Mouse (Mus musculus) embryonic fibroblast, embryonic 13.5 days (primary cell): Measurements from ENCODE around the gene Ss18l1. TPM values are rescaled to one million over a fixed set of nuclear protein-coding genes. Genes with fewer than 3 reads are reported as not detected.

Experiments
- H3K27ac ChIP-seq: 2 replicates; pipeline ENCODE4 v1.5.1; 2012; ENCODE audit warnings: low read length, control low read depth, inconsistent platforms; ENCODE audit not compliant: insufficient read depth
- H3K4me1 ChIP-seq: 2 replicates; pipeline ENCODE4 v1.6.1; 2011; ENCODE audit warnings: low read length; ENCODE audit not compliant: control insufficient read depth, insufficient read depth
- H3K4me3 ChIP-seq: 2 replicates; pipeline ENCODE4 v1.5.1; 2011; ENCODE audit warnings: mild to moderate bottlenecking, control low read depth, low read length; ENCODE audit not compliant: insufficient read depth
- CTCF ChIP-seq: IDR thresholded peaks from 2 replicates; pipeline ENCODE4 v1.5.1; 2011; ENCODE audit warnings: mild to moderate bottlenecking, control low read depth, low read length, moderate library complexity, borderline replicate concordance; ENCODE audit not compliant: insufficient read depth
- POLR2A ChIP-seq: IDR thresholded peaks from 2 replicates; pipeline ENCODE4 v1.6.1; 2011; ENCODE audit warnings: low read depth, mild to moderate bottlenecking, control low read depth, low read length, moderate library complexity
- polyA plus RNA-seq: library from polyadenylated mRNA; stranded (reverse); fragments of >200 nt; gene quantifications from 2 replicates; pipeline ENCODE4 v1.2.4, GENCODE M21; 2011; ENCODE audit warnings: low read depth; ENCODE audit not compliant: missing spikeins, insufficient read length

The Ss18l1 gene
- polyA plus RNA-seq, 1 experiment: 3.9 TPM

- Histone ChIP-seq H3K4me1 (no peaks in the 10 kb centered on the region), H3K4me3 (no peak overlapping the region), H3K27ac (no peak overlapping the region)
- no peak for TF ChIP-seq CTCF
- TF ChIP-seq POLR2A: no peak
Observed at GRCm38 (mm10) chr2:180103151-180103977, 61.1 kb downstream of the Ss18l1 start.

GRCm38 (mm10) chr2:180103978-180104658 lies 61.8 kb downstream of the Ss18l1 start, which contains the start of gene Hrh3:
Hrh3 (minus strand) TSS chr2:180104488.
- Histone ChIP-seq H3K27ac (no peak within 1 kb of the TSS), H3K4me1 (no peaks in the 10 kb centered on the region), H3K4me3 (peak within 1 kb of the TSS; percentile 39; the same call in 1 of the 2 replicates)
- TF ChIP-seq POLR2A: no peak
- no peak for TF ChIP-seq CTCF

GRCm38 (mm10) chr2:180104659-180105377 lies 62.5 kb downstream of the Ss18l1 start:
- H3K4me3 ChIP-seq: no peak overlapping the region
- H3K4me1 ChIP-seq: no peaks in the 10 kb centered on the region
- no peak overlapping the region for H3K27ac ChIP-seq
- TF ChIP-seq CTCF (no peak), POLR2A (no peak)

- H3K4me1 ChIP-seq: no peaks in the 10 kb centered on the region
- no peak overlapping the region for H3K4me3 ChIP-seq
- H3K27ac ChIP-seq: no peak overlapping the region
- no peak for TF ChIP-seq POLR2A
- no peak for TF ChIP-seq CTCF
Observed at GRCm38 (mm10) chr2:180105441-180106190, 63.3 kb downstream of the Ss18l1 start.

- no peak overlapping the region for H3K27ac ChIP-seq
- no peak overlapping the region for H3K4me3 ChIP-seq
- H3K4me1 ChIP-seq: no peaks in the 10 kb centered on the region
- no peak for TF ChIP-seq POLR2A
Observed at GRCm38 (mm10) chr2:180107081-180107480, 64.8 kb downstream of the Ss18l1 start.

GRCm38 (mm10) chr2:180108285-180108684 lies 66.0 kb downstream of the Ss18l1 start:
- Histone ChIP-seq H3K27ac (no peak overlapping the region), H3K4me1 (no peaks in the 10 kb centered on the region), H3K4me3 (no peak overlapping the region)
- TF ChIP-seq CTCF: no peak
- TF ChIP-seq POLR2A: no peak

- Histone ChIP-seq H3K4me3 (no peak overlapping the region), H3K4me1 (peaks cover 21% of the 10 kb centered on the region), H3K27ac (peak overlapping the region; percentile 63)
- TF ChIP-seq POLR2A: no peak
- peak; percentile 27; the same call in 1 of the 2 replicates for TF ChIP-seq CTCF
Observed at GRCm38 (mm10) chr2:180113909-180114890, 71.9 kb downstream of the Ss18l1 start.

DNA sequence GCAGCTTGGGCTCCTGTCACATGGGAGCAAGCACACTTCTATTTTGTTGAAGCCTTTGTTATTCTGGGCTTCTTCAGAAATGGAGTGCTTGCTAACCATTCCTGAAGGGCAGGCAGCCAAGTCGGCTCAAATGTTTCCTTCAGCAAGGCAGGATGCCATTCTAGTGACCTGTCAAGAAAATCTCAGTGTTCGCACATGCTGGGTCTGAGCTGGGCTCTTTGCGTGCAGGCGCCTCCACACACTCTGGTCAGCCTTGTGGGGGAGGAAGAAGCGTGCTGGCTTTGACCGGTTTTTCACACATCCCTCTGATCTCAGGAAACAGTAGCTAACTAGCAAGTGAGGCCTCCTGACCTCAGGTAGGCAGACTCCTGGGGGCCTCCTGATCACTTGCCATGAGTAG lies 73.0 kb downstream of the Ss18l1 start:
- Histone ChIP-seq H3K4me3 (no peak overlapping the region), H3K4me1 (peaks cover 24% of the 10 kb centered on the region), H3K27ac (peak overlapping the region; percentile 84)
- no peak for TF ChIP-seq POLR2A
